Mouse (Mus musculus) spleen, postnatal 4 days (tissue): ENCODE measurements around the gene Myog.
A peak's percentile ranks its signal among the peaks of the same experiment; 100 is the strongest.

Source experiments
- DNase-seq, 2 experiments: peaks; one replicate each; pipeline ENCODE4 v3.0.0; 2022; ENCODE audit warnings: low spot score in 2 of 2

Myog gene

DNA sequence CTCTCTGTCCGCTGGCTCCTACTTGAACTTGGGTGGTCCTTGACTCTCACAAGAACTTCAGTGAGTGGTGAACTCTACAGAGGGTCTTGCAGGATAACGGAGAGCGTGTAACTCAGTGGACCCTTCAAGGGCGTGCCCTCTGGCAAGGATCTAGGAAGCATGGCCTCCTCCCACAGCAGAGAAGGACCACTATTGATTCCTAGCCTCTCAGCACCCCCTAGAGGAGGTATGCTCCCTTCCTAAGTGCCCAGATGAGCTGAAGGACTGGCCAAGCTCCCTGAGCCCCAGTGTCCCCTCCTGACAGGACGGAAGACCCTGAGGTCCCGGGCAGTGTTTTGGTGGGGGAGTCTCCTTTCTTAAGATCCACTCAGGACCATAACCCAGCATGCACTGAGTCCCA, 32.8 kb downstream of the Myog start:
- no peak for DNase-seq

DNA sequence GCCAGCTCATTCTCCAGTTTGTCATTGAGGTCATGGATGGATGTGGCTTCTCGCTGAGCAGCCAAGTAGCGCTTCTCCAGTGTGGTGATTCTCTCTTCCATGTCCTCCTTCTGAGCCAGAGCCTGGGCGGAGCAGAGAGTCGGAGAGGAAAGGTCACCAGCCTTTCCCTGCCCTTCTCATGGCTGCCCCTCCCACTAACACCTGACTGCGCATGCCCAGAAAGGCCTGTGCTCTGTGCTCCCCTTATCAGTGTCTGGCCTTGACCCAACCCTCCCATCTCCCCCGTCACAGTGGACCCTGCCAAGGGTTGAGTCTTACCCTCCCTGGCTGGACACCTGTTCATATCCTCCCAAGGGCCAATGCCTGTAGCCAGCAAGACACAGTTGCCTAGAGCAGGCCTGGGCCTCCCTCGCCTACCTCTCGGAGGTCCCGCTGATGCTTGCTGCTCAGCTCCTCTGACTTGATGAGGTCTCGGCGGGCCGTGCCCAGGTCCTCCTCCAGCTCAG, 37.1 kb downstream of the Myog start:
- no peak for DNase-seq

DNA sequence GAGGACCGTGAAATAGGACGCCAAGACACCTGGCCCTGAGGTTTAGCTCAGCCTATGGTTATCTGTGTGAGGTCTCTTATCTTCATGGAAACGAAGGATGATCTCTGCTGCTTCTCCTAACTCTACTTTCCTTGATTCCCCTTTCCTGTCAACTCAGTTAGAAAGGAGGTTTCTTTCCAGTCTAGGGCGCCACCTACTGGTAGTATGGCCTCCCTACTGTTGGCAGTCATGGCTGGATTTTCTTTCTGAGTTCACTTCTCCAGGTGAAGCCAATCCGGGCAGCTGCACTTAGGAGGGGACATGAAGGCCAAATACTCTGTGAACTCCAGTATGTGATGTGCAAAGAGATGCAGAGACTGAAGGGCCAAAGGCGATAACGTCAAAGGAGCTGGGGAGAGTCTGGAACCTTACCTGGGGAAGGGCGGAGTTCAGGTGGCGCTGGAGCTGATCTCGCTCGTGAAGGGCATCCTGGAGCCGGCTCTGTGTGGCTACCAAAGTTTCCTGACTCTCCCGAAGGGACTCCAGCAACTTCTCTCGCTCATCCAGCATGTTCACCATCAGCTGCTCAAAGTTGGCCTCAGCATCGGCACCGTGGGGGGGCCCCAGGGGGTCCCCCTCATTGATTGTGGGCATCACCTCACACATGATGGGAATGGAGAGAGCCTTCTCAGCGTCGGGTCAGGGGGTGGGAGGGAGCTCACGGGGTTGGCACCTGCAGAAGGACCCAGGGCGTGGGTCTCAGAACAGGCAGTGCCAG, 42.3 kb downstream of the Myog start:
- peak; percentile 69 to 90 for DNase-seq

DNA sequence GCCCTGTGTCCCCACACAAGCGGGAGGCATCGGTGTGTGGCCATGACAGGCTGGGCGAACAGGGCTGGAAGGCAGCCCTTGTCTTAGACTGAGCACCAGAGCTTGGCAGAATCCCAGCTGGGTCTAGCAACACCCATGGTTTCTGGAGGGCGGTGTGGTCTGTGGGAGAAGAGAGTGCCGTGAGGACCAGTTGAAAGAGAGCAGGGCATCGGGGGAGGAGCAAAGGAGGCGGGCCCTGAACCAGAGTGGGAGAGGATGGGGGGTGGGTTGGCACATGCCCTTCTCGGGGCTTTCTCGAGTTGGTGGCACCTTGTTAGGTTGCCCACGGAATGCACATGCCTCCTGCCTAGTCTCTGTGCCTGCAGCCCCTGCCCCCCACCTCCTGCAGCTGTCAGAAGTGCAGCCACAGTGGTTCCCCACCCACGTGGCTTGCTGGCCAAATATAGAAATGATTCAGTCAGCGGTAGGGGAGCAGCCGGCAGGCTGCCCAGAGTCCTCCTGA, 43.0 kb downstream of the Myog start, which contains the start of gene Ppfia4:
TSS of gene Ppfia4 (minus strand) at position 159 of the 502 bp plus-strand sequence.
- no peak for DNase-seq

DNA sequence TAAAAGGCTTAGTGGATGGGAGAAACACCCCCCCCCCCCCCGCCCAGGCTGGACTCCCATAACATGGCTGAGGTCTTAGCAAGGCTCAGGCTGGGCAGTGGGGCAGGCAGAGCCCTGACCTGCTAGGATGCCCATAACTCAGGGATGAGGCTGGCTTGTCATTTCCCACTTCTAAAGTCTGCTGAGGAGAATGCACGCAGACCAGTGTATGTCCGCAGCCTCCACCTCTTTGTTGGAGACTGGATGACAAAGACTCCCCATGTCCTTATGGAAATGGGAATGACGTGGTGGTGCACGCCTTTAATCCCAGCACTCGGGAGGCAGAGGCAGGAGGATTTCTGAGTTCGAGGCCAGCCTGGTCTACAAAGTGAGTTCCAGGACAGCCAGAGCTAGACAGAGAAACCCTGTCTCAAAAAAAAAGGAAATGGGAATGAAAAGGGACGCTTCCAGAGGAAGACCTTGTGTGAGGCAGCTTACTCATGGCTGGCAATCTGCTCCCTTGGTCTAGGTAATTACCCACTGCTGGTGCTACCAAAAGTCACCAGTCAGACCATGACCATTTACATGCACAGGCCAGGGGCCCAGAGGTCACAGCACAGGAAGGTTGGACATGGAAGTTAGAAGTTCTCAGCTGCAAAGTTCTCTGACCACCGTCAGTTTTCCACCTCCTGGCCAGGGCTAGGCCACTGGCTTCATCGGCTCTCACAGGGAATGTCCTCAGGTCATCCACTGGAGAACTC, 43.8 kb downstream of the Myog start:
- DNase-seq, result no peak

DNA sequence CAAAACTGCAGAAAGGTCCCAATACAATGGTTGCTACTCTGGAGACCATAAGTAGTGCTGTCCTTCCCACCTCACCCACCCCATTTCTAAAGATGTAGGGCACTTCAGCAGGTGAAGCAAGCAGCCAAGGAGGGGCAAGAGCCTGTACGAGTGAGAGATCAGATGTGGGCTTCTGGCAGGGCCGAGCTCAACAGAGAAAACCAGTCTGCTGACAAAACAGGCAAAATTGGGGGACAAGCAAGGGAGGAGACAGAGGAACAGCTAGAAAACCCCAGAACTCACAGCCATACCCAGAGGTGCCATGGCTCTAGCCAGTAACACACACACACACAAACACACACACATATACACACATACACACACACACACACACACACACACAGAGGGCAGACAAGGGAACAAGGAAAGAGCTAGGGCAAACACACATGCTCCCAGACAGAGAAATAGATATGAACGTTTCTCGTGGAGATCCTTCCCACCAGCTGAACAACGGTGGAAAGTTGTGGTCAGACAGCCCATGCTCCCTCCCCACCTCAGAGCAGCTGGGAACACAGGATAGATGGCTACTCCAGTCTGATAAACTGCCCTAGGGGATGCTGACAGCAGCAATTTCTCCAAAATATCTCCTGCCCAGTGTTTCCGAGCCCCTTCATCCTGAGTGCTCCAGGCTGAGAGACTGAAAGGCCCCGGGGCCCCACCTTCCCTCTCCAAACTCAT, 44.5 kb downstream of the Myog start:
- DNase-seq, result no peak

DNA sequence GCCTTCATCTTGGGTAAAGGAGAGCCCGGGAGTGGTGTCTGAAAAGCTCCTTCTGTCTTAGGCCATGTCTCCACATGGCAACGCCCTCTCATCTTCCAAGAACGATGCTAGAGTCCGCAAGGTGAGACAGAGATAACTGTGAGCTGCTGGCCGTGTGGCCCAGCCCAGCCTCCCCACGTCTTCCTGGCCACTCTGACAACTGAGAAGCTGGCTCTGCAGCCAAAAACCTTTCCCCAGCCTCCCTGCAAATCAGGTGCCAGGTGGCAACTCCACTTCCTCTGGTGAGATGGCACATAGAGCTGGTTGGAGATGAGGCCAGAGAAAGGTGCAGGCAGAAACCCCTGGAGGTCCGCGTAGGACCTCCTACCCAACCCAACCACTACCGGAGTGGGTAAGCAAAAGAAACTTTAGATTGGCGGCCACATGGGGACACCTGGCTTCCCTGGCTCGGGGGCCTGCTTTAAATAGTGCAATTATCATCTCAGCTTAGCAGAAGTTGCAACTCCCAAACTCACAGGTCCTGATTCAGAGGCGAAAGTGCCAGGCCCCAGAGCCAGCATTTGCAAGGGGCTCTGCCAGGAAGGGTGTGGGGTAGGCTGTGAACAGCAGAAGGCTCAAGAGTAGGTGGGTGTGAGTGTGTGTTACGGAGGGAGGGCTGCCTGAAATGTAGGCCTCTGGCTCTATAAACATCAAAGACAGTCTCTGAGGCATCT, 45.6 kb downstream of the Myog start:
- DNase-seq, result no peak

DNA sequence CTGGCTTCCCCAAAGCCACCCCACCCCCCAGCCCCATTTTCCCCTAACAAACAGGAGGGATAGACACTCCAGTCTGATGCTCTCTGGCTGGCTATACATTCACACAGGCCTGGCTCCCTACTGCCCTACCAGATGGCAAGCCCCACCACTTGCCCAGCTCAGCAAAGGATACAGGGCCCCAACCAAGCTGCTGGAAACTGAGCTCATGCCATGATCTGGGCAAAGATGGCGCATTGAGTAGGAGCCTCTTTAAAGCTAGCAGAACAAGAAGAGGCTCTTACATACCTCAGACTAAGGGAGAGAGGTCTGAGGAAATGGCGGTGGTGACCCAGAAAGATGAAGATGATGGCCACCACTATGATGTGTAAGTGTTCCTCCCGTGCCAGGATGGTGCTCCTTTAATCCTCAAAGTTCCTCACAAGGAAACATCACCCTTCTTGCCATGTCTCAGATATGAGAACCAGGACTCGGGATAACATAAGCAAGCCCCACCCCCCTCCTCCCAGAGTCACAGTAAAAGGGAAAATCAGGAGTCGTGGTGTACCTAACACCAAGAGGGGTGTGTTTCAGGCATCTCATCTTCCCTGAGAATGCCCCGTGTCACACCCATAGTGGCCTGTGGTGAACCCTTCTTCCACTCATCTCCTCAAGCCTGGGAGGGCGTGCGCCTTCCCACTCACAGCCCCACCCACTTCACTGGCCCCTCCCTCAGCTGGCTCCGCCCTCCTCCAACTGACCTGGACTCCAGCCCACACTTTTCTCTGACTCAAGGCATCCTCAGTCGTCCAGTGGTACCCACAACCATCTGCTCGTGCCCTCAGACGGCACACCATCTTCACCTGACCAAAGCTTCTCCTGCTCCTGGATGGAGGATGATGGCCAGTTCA, 46.4 kb downstream of the Myog start:
- no peak for DNase-seq

DNA sequence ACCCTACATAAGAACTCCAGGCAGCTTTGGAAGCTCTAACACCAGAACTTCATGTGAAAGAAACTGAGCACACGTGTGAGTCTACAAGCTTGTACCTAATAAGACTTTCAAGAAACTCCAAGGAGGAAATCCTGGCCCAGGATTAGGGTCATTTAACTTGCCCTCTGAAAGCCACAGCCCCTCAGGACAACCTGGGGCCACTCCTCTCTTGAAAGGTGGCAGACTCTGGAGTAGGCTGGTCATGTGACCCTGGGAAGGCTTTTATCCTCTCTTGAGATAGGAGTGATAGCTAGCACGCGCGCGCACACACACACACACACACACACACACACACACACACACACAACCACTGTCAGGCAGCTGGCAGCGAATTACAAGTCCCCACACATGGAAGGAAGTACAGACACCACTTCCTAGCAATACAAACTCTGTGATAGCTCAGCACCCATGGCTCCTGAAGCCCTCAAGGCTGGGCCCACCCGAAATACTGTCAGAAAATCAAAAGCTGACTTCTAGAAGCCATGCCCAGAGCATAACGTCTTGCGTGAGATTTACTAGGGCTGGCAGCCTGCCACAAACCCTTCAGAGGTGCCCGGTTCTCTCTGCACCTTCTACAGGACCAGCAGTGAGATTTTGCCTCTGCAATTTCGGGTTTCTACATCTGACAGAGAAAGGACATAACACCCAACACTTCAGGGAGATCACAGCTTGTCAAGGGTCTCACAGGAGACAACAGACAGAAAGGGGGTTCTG, 47.3 kb downstream of the Myog start:
- no peak for DNase-seq

DNA sequence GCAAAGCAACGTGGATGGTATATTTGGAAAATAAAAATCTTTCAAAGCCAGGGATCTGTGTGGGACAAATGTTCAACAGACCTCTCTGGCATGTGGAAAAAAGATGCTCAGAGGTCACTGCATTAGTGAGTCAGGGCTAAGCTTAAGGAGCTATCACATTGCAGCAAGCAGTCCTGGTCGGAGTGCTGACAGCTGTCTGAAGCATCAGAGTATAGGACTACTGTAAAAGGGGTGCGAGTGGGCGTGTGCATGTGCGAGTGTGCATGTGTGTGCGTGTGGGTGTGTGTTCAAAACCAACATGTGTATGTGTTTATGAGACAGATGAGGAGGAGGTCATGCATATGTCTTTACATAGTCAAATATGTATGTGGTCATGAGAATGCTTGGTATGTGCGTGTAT, 49.4 kb downstream of the Myog start:
- no peak for DNase-seq

DNA sequence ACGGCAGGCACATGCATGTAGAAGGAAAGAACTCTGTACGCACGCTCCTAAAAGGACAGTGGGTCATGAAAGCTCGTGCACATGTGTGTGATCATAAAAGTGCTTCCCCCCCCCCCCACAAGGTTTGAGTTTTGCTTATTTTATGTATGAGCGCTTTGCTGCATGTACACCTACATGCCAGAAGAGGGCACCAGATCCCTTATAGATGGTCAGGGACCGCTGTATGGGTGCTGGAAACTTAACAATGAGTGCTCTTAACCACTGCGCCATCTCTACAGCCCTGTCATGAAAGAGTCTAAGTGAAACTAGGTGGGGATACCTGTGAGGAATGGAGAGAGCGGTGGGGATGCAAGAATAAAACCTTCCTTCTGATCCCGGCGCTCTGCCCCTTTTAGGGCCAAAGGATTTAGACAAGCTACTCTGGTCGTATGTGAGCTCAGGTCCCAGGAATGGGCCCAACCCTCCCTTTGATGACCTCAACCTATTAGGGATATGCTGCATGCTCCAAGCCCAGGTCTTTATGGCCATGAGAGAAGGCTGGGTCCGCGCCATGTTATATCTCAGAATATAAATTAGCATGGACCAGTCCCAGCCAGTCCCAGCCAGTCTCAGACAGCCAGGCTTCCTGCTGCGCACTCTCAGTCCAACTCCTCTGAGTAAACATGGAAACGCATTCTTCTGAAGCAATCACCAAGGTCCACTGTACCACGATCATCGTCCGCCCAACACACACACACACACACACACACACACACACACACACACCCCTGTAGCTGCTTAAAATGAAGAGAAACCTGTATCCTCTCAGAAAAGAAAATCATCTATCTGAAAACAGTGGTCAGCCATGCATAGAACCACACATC, 50.2 kb downstream of the Myog start:
- DNase-seq, result no peak

DNA sequence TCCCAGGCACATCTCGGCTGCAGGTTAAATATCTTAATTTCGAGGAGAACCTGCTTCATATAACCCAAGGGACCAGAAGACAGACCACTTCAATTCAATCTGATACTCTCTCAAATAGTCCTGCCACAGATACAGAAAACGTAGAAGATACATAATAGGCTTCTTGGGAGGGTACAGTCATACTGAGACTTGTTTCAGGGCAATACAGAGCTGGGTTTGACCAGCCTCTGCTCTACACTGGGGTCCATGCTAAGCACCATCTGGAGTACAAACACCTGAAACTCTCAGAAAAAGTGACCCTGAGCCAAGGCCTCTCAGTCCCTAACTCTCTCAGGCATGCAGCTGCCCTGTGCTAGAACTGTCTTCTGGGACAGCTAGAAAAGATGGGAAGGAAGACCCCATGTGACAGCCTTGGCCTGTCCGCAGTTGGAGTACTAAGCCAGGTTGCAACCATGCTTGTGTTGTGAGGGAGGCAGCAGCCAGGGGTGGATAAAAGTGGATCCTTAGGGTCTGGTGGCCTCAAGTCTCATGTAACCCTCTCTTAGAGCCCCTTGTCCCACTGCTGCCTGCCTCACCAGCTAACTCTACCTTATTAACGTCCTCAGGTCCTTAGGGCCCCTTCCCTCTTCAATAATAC, 52.0 kb downstream of the Myog start:
- peak in 1 of 2 experiments; percentile 55 for DNase-seq
